Mouse (Mus musculus): ENCODE results near the gene Fgfr1op2.
"Not testable (repeated sequence)": the region's sequence is repeated elsewhere in the genome, so short reads cannot be mapped to it uniquely, and the experiment has no call there.

Gene Fgfr1op2

DNA sequence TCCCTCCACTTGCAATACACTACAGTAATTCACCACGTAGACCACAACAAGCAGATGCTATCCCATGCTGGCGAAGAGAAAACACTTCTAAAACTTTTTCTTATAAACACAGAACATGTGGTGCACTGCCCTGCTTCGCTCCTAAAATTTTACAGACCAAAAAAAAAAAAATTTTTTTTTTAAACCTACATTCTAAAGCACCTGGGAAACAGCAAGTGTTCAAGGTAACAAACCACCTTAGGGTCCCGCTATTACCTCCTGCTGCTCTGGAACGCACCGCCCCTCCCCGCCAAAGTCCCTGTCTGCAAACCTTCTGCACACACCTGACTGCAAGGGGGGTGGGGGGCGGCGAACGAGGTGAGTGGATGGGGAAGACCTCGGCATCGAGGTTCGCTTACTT is at the start of gene Fgfr1op2:
TSS of gene Fgfr1op2 (plus strand) at position 301 of the 400 bp plus-strand sequence.
- no peak for DNase-seq (ENCODE audit: low spot score in 2 of 2)

DNA sequence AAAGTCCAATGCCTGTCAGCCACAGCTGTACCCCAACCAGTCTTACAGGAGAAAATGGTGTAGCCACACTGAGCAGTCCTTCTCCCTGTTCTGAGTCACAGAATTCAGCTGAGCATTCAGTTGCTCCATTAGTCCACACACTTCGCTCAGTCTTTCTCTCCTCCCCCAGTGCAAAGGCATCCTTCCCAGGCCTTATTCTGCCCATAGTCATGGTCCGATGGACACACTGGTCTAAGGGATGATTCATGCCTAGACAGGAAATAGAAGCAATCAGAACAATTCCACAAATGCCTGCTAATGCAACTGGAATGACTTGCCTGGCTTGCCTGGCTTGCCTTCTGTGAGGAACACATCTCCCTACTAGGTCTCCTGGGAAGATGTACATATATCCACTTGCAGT is 49.5 kb upstream of the Fgfr1op2 start:
- DNase-seq (ENCODE audit: low spot score in 2 of 2), result no peak

- no peak for DNase-seq (ENCODE audit: low spot score in 2 of 2)
Observed at GRCm38 (mm10) chr6:146530363-146530762, 46.6 kb upstream of the Fgfr1op2 start.

DNA sequence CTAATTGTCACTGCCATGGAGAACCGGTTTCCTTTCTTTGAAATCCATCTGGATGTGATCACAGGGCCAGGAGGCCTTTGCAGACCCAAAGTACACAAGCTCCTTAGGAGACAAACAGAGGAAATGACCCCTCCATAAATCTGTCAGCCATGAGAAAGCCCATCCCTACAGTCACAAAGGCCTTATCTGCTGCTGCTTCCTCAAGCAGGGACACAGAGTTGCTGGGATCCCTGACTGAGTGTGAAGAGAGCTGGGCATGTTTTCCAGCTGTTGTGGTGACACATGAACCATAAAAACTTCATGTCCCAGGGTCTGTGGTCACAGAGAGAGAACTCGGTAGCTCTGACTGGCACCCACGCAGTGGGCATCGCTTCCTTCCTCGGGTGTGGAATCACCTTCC is 46.2 kb upstream of the Fgfr1op2 start:
- no peak for DNase-seq (ENCODE audit: low spot score in 2 of 2)

- DNase-seq (ENCODE audit: low spot score in 2 of 2), result no peak
Observed at GRCm38 (mm10) chr6:146533146-146533545, 43.9 kb upstream of the Fgfr1op2 start.

DNA sequence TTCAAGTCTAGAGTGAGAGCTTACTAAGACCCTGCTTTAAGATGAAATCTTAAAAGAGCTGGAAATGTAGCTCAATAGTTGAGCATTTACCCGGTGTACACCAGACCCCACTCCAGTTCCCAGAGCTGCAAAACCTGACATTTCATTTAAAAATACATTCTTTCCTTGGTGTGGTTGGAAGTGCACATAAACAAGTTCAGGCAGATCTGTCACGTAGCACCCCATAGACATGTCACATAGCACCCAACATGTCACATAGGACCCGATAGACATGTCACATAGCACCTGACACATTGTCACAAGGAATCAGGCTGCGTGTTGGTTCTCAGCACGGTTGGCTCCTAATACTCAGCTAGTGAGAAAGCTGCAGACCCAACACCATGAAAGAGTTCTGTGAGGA is 41.5 kb upstream of the Fgfr1op2 start:
- DNase-seq (ENCODE audit: low spot score in 2 of 2), result no peak

GRCm38 (mm10) chr6:146537111-146537510 is 39.9 kb upstream of the Fgfr1op2 start:
- no peak for DNase-seq (ENCODE audit: low spot score in 2 of 2)

GRCm38 (mm10) chr6:146538071-146538470 is 38.9 kb upstream of the Fgfr1op2 start:
- DNase-seq (ENCODE audit: low spot score in 2 of 2), result no peak

GRCm38 (mm10) chr6:146538661-146539060 is 38.3 kb upstream of the Fgfr1op2 start:
- no peak for DNase-seq (ENCODE audit: low spot score in 2 of 2)

DNA sequence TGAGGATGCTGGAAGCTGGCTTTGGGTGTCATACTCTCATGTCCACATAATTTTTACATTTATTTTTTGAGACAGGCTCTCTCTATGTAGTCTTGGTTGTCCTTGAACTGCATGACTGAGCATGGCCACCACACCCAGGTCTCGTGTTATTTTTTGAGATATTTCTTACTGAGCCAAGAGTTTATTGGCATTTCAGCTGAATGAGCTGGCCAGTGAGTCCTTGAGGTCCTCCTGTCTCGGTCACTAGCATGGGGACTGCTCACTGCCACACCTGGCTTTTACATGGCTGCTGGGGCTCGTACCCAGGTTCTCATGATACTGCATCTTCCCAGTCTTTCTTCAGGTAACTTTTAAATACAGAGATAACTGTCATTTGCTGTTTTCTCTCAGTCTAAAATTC is 36.6 kb upstream of the Fgfr1op2 start:
- no peak for DNase-seq (ENCODE audit: low spot score in 2 of 2)

DNA sequence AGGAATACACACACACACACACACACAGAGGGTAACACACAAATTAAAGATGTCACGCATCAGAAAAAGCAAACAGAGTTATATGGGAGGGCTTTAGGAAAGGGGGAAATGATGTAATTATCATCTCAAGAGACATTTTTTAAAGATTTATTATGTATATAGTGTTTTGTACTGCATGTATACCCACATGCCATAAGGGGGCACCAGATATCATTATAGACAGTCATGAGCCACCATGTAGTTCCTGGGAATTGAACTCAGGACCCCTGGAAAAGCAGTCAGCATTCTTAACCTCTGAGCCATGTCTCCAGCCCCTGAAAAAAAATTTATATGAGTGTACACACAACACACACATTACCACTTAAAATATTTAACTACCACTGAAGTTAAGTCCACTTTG is 32.4 kb upstream of the Fgfr1op2 start:
- DNase-seq (ENCODE audit: low spot score in 2 of 2), result no peak

GRCm38 (mm10) chr6:146545289-146545865 is 31.6 kb upstream of the Fgfr1op2 start:
- no peak for DNase-seq (ENCODE audit: low spot score in 2 of 2)

DNA sequence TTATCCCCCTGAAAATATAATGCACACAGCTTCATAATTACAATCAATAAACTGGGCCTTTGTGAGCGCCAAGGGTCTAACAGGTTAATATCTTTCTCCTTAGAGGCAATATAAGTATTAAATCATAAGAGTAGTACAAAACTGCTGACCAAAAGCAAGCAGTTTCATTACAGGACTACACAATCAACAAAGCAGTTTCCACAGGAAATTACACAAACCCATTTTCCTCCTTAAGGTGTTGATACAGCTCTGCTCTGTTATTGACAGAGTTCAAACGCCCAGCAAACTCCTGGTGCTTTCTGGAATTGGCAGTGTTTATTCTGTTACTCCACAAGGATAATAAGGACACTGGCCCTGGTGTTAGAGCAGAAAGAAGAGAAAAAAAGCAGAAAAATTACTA is 26.6 kb upstream of the Fgfr1op2 start:
- DNase-seq (ENCODE audit: low spot score in 2 of 2), result no peak

GRCm38 (mm10) chr6:146551326-146551725 is 25.7 kb upstream of the Fgfr1op2 start:
- no peak for DNase-seq (ENCODE audit: low spot score in 2 of 2)

GRCm38 (mm10) chr6:146562461-146562860 is 14.5 kb upstream of the Fgfr1op2 start:
- DNase-seq (ENCODE audit: low spot score in 2 of 2), result not testable (repeated sequence)

- no peak for DNase-seq (ENCODE audit: low spot score in 2 of 2)
Observed at GRCm38 (mm10) chr6:146572073-146572472, 4.9 kb upstream of the Fgfr1op2 start.

DNA sequence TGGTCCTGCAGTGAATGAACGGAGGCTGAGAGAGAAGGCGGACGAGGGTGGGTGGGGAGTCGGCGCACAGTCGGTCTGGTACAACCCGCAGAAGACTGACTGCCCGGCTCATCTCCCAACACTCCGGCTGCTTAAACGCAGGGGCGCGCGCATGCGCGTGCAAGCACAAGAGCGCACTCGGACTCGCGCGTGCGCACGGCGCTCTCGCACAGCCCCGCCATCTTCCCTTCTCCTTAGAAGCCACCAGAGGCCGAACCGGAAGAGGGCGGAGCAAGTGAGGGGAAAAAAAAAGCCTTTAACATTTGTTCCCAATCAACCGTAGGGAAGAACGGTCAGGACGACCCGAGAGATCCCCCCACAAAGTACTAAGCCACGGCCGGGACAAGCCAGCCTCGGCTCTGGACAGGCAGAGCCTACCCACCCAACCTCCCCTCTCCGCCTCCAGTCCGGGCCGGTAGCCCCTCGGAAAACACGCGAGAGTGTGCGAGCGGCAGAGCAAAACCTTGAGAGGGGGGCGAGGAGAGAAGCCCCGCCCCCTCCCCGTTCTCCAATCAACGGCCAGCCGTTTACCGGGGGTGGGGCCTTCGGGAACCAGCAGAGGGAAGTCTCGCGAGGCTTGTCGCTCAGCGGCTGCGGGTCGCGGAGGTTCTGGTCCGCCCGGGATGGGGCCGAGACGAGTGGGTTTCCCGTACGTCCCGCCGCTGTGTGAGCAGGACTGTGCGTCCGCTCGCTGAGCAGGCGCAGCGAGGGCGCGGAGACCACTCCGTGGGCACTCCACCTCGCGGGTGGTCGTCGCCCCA is 507 bp downstream of the Fgfr1op2 start, which contains the start of gene Ints13:
TSS of gene Ints13 (minus strand) at position 526 of the 800 bp plus-strand sequence.
- DNase-seq (ENCODE audit: low spot score in 2 of 2), result peak; percentile 91 to 96

- DNase-seq (ENCODE audit: low spot score in 2 of 2), result peak in 1 of 2 experiments; percentile 80
Observed at GRCm38 (mm10) chr6:146578111-146578531, 1.1 kb downstream of the Fgfr1op2 start.

GRCm38 (mm10) chr6:146578586-146578985 is 1.6 kb downstream of the Fgfr1op2 start:
- peak in 1 of 2 experiments; percentile 9 for DNase-seq (ENCODE audit: low spot score in 2 of 2)

GRCm38 (mm10) chr6:146580381-146580926 is 3.5 kb downstream of the Fgfr1op2 start:
- no peak for DNase-seq (ENCODE audit: low spot score in 2 of 2)

DNA sequence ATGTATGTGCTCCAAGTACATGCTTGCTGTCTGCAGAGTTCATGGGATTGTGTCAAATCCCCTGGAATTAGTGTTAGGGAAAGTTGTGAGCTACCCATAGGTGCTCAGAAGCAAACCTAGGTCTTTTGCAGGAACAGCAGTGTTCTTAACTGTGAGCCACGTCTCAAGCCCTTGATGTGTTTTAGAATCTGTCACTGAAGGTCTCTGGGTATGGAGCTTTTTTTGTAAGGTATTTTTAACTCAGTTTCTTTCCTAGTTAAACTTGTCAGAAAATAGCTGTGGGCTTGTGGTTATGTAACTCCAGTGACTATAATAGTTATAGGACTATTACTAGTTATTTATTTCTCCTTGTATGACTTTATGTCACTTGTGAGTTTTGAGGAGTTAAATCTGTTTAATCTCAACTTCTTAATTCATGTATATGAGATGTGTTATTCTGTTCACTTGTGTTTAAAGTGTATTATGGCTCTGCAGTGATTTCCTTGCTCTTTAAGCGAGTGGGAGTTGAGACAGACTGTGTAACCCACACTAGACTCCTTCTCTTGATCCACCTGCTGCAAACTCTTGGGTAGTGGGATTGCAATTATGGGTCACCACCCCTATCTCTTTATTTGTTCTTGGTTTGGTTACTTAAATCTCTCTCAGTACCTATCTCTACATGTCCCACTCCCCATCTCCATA is 6.5 kb downstream of the Fgfr1op2 start:
- no peak for DNase-seq (ENCODE audit: low spot score in 2 of 2)

- no peak for DNase-seq (ENCODE audit: low spot score in 2 of 2)
Observed at GRCm38 (mm10) chr6:146585134-146585533, 8.1 kb downstream of the Fgfr1op2 start.
